Mouse (Mus musculus) cortical plate, adult 2 months (tissue): ENCODE results near the gene Bcor. TPM values are rescaled to one million over a fixed set of nuclear protein-coding genes. Genes with fewer than 3 reads are reported as not detected.

Source experiments
- H3K27ac ChIP-seq: fragments of 200-500 bp; 2 replicates; pipeline ENCODE4 v1.5.1; 2012; ENCODE audit warnings: low read length, control low read depth, inconsistent platforms; ENCODE audit not compliant: insufficient read depth
- H3K4me1 ChIP-seq: fragments of 200-500 bp; 2 replicates; pipeline ENCODE4 v1.6.1; 2011; ENCODE audit warnings: low read length; ENCODE audit not compliant: control insufficient read depth, insufficient read depth
- H3K4me3 ChIP-seq: fragments of 200-500 bp; 2 replicates; pipeline ENCODE4 v1.5.1; 2011; ENCODE audit warnings: mild to moderate bottlenecking, low read length, control low read depth; ENCODE audit not compliant: insufficient read depth
- CTCF ChIP-seq: fragments of 200-500 bp; IDR thresholded peaks from 2 replicates; pipeline ENCODE4 v1.5.1; 2011; ENCODE audit warnings: mild to moderate bottlenecking, control low read depth, low read length; ENCODE audit not compliant: insufficient read depth; ENCODE audit errors: extremely low read depth
- POLR2A ChIP-seq: fragments of 200-500 bp; IDR thresholded peaks from 2 replicates; pipeline ENCODE4 v1.6.1; 2011; ENCODE audit warnings: mild to moderate bottlenecking, low read length, control low read depth; ENCODE audit not compliant: insufficient read depth; ENCODE audit errors: extremely low read depth
- polyA plus RNA-seq: library from polyadenylated mRNA; depleted of rRNA; stranded (reverse); fragments of >200 nt; gene quantifications from 2 replicates; pipeline ENCODE4 v1.2.3, GENCODE M21; 2012

Bcor gene
- polyA plus RNA-seq, 1 experiment, result 17.7 TPM

GRCm38 (mm10) chrX:12057210-12057609 is 102.9 kb downstream of the Bcor start:
- Histone ChIP-seq H3K27ac (no peak overlapping the region), H3K4me1 (no peaks in the 10 kb centered on the region)
- TF ChIP-seq CTCF (no peak), POLR2A (no peak)

GRCm38 (mm10) chrX:12053315-12053914 is 106.7 kb downstream of the Bcor start:
- no peak for TF ChIP-seq CTCF
- no peak for TF ChIP-seq POLR2A
- Histone ChIP-seq H3K27ac (no peak overlapping the region), H3K4me3 (no peak overlapping the region), H3K4me1 (no peaks in the 10 kb centered on the region)

More at GRCm38 (mm10) chrX:12057210-12057609, 102.9 kb downstream of the Bcor start:
- H3K4me3 ChIP-seq, result no peak overlapping the region

- no peak overlapping the region for H3K27ac ChIP-seq
- H3K4me3 ChIP-seq, result no peak overlapping the region
- H3K4me1 ChIP-seq, result no peaks in the 10 kb centered on the region
- TF ChIP-seq CTCF, result no peak
Measured at GRCm38 (mm10) chrX:12052651-12053050, 107.5 kb downstream of the Bcor start.

GRCm38 (mm10) chrX:12048721-12049120 is 111.4 kb downstream of the Bcor start:
- no peak overlapping the region for H3K27ac ChIP-seq
- H3K4me3 ChIP-seq, result no peak overlapping the region
- TF ChIP-seq POLR2A (no peak), CTCF (no peak)
- H3K4me1 ChIP-seq, result no peaks in the 10 kb centered on the region

- H3K4me1 ChIP-seq, result no peaks in the 10 kb centered on the region
- no peak overlapping the region for H3K4me3 ChIP-seq
- no peak overlapping the region for H3K27ac ChIP-seq
- no peak for TF ChIP-seq CTCF
- TF ChIP-seq POLR2A, result no peak
Measured at GRCm38 (mm10) chrX:12048166-12048565, 112.0 kb downstream of the Bcor start.

GRCm38 (mm10) chrX:12047223-12047911 is 112.8 kb downstream of the Bcor start:
- Histone ChIP-seq H3K27ac (no peak overlapping the region), H3K4me1 (no peaks in the 10 kb centered on the region), H3K4me3 (no peak overlapping the region)
- TF ChIP-seq CTCF, result no peak
- TF ChIP-seq POLR2A, result no peak

GRCm38 (mm10) chrX:12046676-12047075 is 113.5 kb downstream of the Bcor start:
- Histone ChIP-seq H3K27ac (no peak overlapping the region), H3K4me1 (no peaks in the 10 kb centered on the region), H3K4me3 (no peak overlapping the region)
- no peak for TF ChIP-seq POLR2A
- TF ChIP-seq CTCF, result no peak

- TF ChIP-seq CTCF, result no peak
- no peak for TF ChIP-seq POLR2A
- Histone ChIP-seq H3K27ac (no peak overlapping the region), H3K4me1 (no peaks in the 10 kb centered on the region), H3K4me3 (no peak overlapping the region)
Measured at GRCm38 (mm10) chrX:12043352-12043751, 116.8 kb downstream of the Bcor start.

GRCm38 (mm10) chrX:12041453-12041852 is 118.7 kb downstream of the Bcor start:
- Histone ChIP-seq H3K27ac (no peak overlapping the region), H3K4me1 (no peaks in the 10 kb centered on the region), H3K4me3 (no peak overlapping the region)
- no peak for TF ChIP-seq POLR2A
- no peak for TF ChIP-seq CTCF

GRCm38 (mm10) chrX:12014726-12015464 is 145.3 kb downstream of the Bcor start:
- Histone ChIP-seq H3K27ac (no peak overlapping the region), H3K4me3 (no peak overlapping the region), H3K4me1 (no peaks in the 10 kb centered on the region)
- no peak for TF ChIP-seq CTCF
- no peak for TF ChIP-seq POLR2A

GRCm38 (mm10) chrX:12010660-12011059 is 149.5 kb downstream of the Bcor start:
- Histone ChIP-seq H3K4me1 (no peaks in the 10 kb centered on the region), H3K27ac (no peak overlapping the region), H3K4me3 (no peak overlapping the region)
- TF ChIP-seq CTCF (no peak), POLR2A (no peak)
